Mouse (Mus musculus): ENCODE measurements around the gene Gm21987. TPM values are rescaled to one million over a fixed set of nuclear protein-coding genes. Genes with fewer than 3 reads are reported as not detected.

The Gm21987 gene
- polyA plus RNA-seq, 1 experiment from 2014 or later = 5.1 TPM

GRCm38 (mm10) chr16:38362493-38363255 lies 15.8 kb downstream of the Gm21987 start:
- Histone ChIP-seq H3K4me2 (peak overlapping the region; percentile 73), H3K27me3 (replicated peaks) (no peaks in the 10 kb centered on the region), H3K27ac (replicated peaks) (peak overlapping the region; percentile 100), H3K9me3 (no peaks in the 10 kb centered on the region), H3K4me3 (peak overlapping the region; percentile 70), H3K4me1 (peaks cover 52% of the 10 kb centered on the region), H3K36me3 (peaks cover 15% of the 10 kb centered on the region), H3K9ac (peak overlapping the region; percentile 98)
- WGBS = 25% methylated on average over 20 of the region's 20 CpGs
- no peak for ATAC-seq (ENCODE audit: extremely low read depth, insufficient number of reproducible peaks, low FRiP score, low TSS enrichment)

DNA sequence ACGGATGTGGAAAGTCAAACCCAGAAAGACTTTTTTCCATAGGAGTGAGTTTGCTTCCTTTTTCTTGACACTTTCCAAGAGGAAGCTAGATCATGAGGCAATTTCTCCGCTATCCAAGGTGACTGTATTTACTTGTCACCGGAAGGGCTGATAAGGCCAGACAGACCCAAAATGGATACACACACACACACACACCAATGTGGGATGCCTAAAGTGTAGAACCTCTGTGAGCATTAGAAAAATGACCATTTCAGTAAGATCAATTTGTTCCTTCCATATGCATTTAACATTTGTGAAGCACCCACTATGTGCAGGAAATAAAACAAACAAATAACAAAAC lies 16.4 kb downstream of the Gm21987 start:
- H3K27ac ChIP-seq (replicated peaks) = peak overlapping the region; percentile 100

GRCm38 (mm10) chr16:38363657-38364056 lies 16.8 kb downstream of the Gm21987 start:
- Histone ChIP-seq H3K36me3 (peaks cover 15% of the 10 kb centered on the region), H3K4me3 (peak overlapping the region; percentile 70), H3K9me3 (no peaks in the 10 kb centered on the region), H3K4me2 (peak overlapping the region; percentile 73), H3K9ac (peak overlapping the region; percentile 98), H3K27ac (replicated peaks) (peak overlapping the region; percentile 100), H3K4me1 (peaks cover 57% of the 10 kb centered on the region), H3K27me3 (replicated peaks) (no peaks in the 10 kb centered on the region)
- no peak for ATAC-seq (ENCODE audit: extremely low read depth, insufficient number of reproducible peaks, low FRiP score, low TSS enrichment)
- WGBS = 20% methylated on average over 7 of the region's 7 CpGs

More for the DNA sequence above, 16.4 kb downstream of the Gm21987 start:
- peak overlapping the region; percentile 73 for H3K4me2 ChIP-seq
- H3K9ac ChIP-seq = peak overlapping the region; percentile 98
- no peaks in the 10 kb centered on the region for H3K9me3 ChIP-seq
- peaks cover 11% of the 10 kb centered on the region for H3K36me3 ChIP-seq
- ATAC-seq (ENCODE audit: extremely low read depth, insufficient number of reproducible peaks, low FRiP score, low TSS enrichment) = no peak
- H3K4me3 ChIP-seq = peak overlapping the region; percentile 70
- H3K27me3 ChIP-seq (replicated peaks) = no peaks in the 10 kb centered on the region
- WGBS = 9% methylated on average over 3 of the region's 3 CpGs
- H3K4me1 ChIP-seq = peaks cover 53% of the 10 kb centered on the region

GRCm38 (mm10) chr16:38365390-38365789 lies 18.6 kb downstream of the Gm21987 start:
- Histone ChIP-seq H3K9me3 (no peaks in the 10 kb centered on the region), H3K36me3 (peaks cover 31% of the 10 kb centered on the region), H3K27me3 (replicated peaks) (no peaks in the 10 kb centered on the region), H3K4me1 (peaks cover 58% of the 10 kb centered on the region), H3K4me2 (peak overlapping the region; percentile 73), H3K27ac (replicated peaks) (peak overlapping the region; percentile 100), H3K9ac (peak overlapping the region; percentile 98), H3K4me3 (peak overlapping the region; percentile 70)
- 45% methylated on average over 10 of the region's 10 CpGs for WGBS
- no peak for ATAC-seq (ENCODE audit: extremely low read depth, insufficient number of reproducible peaks, low FRiP score, low TSS enrichment)

DNA sequence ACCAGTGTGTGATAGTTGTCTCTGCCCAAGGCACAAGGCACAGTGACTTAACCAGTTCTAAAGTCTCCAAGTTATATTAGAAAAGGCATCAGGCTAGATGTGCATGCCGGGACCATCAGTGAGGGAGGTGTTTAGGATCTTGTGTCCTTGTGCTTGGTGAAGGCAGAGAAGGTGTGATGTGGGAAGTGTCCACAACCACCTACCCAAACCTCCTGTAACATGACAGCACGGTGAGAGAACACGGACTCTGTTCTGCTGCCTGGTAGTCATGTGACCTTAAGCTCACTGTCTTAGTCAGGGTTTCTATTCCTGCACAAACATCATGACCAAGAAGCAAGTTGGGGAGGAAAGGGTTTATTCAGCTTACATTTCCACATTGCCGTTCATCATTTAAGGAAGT lies 19.4 kb downstream of the Gm21987 start:
- Histone ChIP-seq H3K27ac (replicated peaks) (peak overlapping the region; percentile 100), H3K9ac (peak overlapping the region; percentile 98)

GRCm38 (mm10) chr16:38368336-38368735 lies 21.5 kb downstream of the Gm21987 start:
- peak overlapping the region; percentile 30 for H3K4me3 ChIP-seq
- 0 out of 2 replicates have a peak overlapping the region, but pooled peaks have one; percentile 63 for H3K27ac ChIP-seq (replicated peaks)
- H3K36me3 ChIP-seq = peaks cover 58% of the 10 kb centered on the region
- peak overlapping the region; percentile 69 for H3K9ac ChIP-seq
- peaks cover 58% of the 10 kb centered on the region for H3K4me1 ChIP-seq
- H3K27me3 ChIP-seq (replicated peaks) = no peaks in the 10 kb centered on the region
- no peaks in the 10 kb centered on the region for H3K9me3 ChIP-seq
- WGBS = 27% methylated on average over 10 of the region's 10 CpGs
- peak overlapping the region; percentile 59 for H3K4me2 ChIP-seq
- ATAC-seq (ENCODE audit: extremely low read depth, insufficient number of reproducible peaks, low FRiP score, low TSS enrichment) = no peak

More for the DNA sequence above, 19.4 kb downstream of the Gm21987 start:
- no peak for ATAC-seq (ENCODE audit: extremely low read depth, insufficient number of reproducible peaks, low FRiP score, low TSS enrichment)
- H3K4me3 ChIP-seq = peak overlapping the region; percentile 70
- peak overlapping the region; percentile 73 for H3K4me2 ChIP-seq
- WGBS = 40% methylated on average over 4 of the region's 4 CpGs
- H3K27me3 ChIP-seq (replicated peaks) = no peaks in the 10 kb centered on the region
- H3K36me3 ChIP-seq = peaks cover 39% of the 10 kb centered on the region
- no peaks in the 10 kb centered on the region for H3K9me3 ChIP-seq
- H3K4me1 ChIP-seq = peaks cover 58% of the 10 kb centered on the region

- no peak for ATAC-seq (ENCODE audit: extremely low read depth, insufficient number of reproducible peaks, low FRiP score, low TSS enrichment)
- Histone ChIP-seq H3K4me2 (peak overlapping the region; percentile 59), H3K27me3 (replicated peaks) (no peaks in the 10 kb centered on the region), H3K9ac (peak overlapping the region; percentile 69), H3K9me3 (no peaks in the 10 kb centered on the region), H3K4me1 (peaks cover 59% of the 10 kb centered on the region), H3K27ac (replicated peaks) (peak overlapping the region; percentile 63), H3K4me3 (peak overlapping the region; percentile 30), H3K36me3 (peaks cover 65% of the 10 kb centered on the region)
- WGBS = 71% methylated on average over 7 of the region's 7 CpGs
Observed at GRCm38 (mm10) chr16:38369000-38369399, 22.2 kb downstream of the Gm21987 start.

- no peak for ATAC-seq (ENCODE audit: extremely low read depth, insufficient number of reproducible peaks, low FRiP score, low TSS enrichment)
- Histone ChIP-seq H3K9ac (peak overlapping the region; percentile 69), H3K4me1 (peaks cover 63% of the 10 kb centered on the region), H3K4me2 (peak overlapping the region; percentile 59), H3K27ac (replicated peaks) (peak overlapping the region; percentile 63), H3K36me3 (peaks cover 69% of the 10 kb centered on the region), H3K27me3 (replicated peaks) (no peaks in the 10 kb centered on the region), H3K4me3 (peak overlapping the region; percentile 30; the same call in 1 of the 2 replicates), H3K9me3 (no peaks in the 10 kb centered on the region)
- WGBS = 80% methylated on average over 8 of the region's 8 CpGs
Observed at GRCm38 (mm10) chr16:38369431-38369830, 22.6 kb downstream of the Gm21987 start.

DNA sequence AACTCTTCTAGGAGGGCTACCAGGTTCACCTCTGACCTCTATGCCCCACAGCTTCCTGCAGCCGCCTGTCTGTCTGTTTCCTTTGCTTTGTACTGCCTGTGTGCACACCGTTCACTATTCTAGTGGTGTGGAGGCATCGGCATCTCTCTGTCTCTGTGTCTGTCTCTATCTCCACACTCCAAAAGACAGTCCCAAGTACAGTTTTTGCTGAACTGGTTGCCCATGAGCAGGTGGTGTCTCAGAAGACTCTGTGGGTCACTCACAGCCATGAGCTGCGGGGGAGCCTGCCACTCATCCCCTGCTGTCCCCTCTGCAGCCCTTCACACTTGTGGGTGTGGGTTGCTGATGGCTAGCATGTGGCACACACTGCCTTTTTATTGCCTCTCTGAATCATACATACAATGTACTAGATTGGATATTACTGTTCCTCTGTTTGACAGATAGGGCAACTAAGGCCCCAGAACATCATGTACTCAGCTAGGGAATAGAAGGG lies 23.2 kb downstream of the Gm21987 start:
- H3K36me3 ChIP-seq = peaks cover 75% of the 10 kb centered on the region
- no peaks in the 10 kb centered on the region for H3K27me3 ChIP-seq (replicated peaks)
- H3K4me1 ChIP-seq = peaks cover 69% of the 10 kb centered on the region
- H3K27ac ChIP-seq (replicated peaks) = peak overlapping the region; percentile 60
- H3K9me3 ChIP-seq = no peaks in the 10 kb centered on the region
- 70% methylated on average over 4 of the region's 4 CpGs for WGBS
- H3K4me3 ChIP-seq = peak overlapping the region; percentile 3; the same call in 1 of the 2 replicates
- peak overlapping the region; percentile 59 for H3K4me2 ChIP-seq
- no peak for ATAC-seq (ENCODE audit: extremely low read depth, insufficient number of reproducible peaks, low FRiP score, low TSS enrichment)
- peak overlapping the region; percentile 69 for H3K9ac ChIP-seq

DNA sequence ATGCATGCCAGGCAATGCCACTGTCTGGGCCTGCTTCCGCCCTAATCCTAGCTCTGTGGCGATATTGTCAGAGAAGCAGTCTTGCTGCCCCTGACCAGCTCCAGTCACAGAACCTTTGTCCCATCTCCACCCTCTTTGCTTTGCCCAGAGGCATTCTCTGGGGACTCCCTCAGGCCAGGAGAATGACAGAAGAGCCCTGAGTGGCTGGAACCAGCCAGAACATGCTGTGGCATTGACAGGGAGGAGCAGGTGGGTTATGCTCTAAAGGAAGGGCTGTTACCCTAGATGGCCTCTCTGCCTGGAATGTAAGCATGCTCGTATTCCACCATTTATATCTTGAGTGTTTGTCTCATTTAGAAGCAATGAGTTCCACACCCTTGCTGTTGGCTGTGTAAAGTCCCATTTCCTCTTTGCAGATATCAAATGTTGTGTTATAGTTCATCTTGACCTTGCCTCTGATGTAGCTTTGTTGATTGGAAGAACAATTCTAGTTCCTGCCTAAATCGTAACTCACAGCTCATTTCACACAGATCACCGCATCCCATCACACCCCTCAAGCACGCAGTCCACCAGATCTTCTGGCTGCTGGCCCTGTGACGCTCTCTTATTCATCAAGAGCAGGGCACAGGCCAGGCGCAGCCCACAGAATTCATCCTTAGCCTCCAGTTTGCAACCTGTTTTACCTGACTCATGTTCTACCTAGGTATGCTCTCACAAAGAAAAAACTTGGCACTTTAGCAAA lies 24.0 kb downstream of the Gm21987 start:
- H3K27me3 ChIP-seq (replicated peaks) = no peaks in the 10 kb centered on the region
- H3K9me3 ChIP-seq = no peaks in the 10 kb centered on the region
- no peak overlapping the region for H3K4me3 ChIP-seq
- peak overlapping the region; percentile 60 for H3K27ac ChIP-seq (replicated peaks)
- H3K4me1 ChIP-seq = peaks cover 77% of the 10 kb centered on the region
- H3K4me2 ChIP-seq = peak overlapping the region; percentile 59
- H3K9ac ChIP-seq = peak overlapping the region; percentile 70
- WGBS = 66% methylated on average over 8 of the region's 8 CpGs
- peaks cover 76% of the 10 kb centered on the region for H3K36me3 ChIP-seq
- ATAC-seq (ENCODE audit: extremely low read depth, insufficient number of reproducible peaks, low FRiP score, low TSS enrichment) = no peak

DNA sequence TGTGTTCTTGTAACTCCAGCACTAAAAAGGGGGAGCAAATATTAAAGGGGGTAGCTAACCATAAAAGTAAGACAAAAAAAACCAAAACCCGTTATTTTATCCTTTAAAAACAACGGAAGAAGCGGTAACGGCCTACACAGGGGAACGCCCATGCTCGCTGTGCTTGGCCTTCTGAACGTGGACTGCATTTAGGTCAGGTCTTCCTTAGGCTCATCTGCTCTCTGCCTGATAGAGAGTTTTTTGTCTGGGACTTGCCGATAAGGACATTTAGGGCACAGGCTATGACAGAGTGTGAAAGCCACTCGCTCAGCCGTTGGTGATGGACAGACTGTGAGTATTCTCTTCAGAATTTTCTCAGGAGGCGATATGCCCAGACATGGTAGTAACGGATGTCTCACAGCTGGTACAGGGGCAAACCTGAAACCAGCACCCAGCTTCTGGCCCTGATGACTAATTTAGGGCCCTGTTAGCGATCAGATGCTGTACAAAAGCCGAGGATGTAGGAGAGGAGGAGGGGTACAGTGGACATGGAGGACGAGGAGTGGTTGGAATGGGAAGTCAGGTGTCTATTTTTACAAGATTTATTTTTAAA lies 25.0 kb downstream of the Gm21987 start:
- H3K9ac ChIP-seq = peak overlapping the region; percentile 70
- H3K9me3 ChIP-seq = no peaks in the 10 kb centered on the region
- WGBS = 56% methylated on average over 15 of the region's 15 CpGs
- H3K36me3 ChIP-seq = peaks cover 82% of the 10 kb centered on the region
- ATAC-seq (ENCODE audit: extremely low read depth, insufficient number of reproducible peaks, low FRiP score, low TSS enrichment) = peak; percentile 72
- peak overlapping the region; percentile 59 for H3K4me2 ChIP-seq
- H3K27ac ChIP-seq (replicated peaks) = peak overlapping the region; percentile 60
- no peaks in the 10 kb centered on the region for H3K27me3 ChIP-seq (replicated peaks)
- peak overlapping the region; percentile 23 for H3K4me3 ChIP-seq
- peaks cover 87% of the 10 kb centered on the region for H3K4me1 ChIP-seq
